Mouse (Mus musculus) lung, adult 2 months (tissue): ENCODE measurements around the gene Glra2.

Experiments
- CTCF ChIP-seq: fragments of 200-500 bp; IDR thresholded peaks from 2 replicates; pipeline ENCODE4 v1.5.1; 2011; ENCODE audit warnings: mild to moderate bottlenecking, low read length, control low read depth; ENCODE audit not compliant: insufficient read depth
- POLR2A ChIP-seq: fragments of 200-500 bp; IDR thresholded peaks from 2 replicates; pipeline ENCODE4 v1.6.1; 2011; ENCODE audit warnings: low read depth, mild to moderate bottlenecking, control low read depth, low read length, borderline replicate concordance; ENCODE audit errors: extremely low read depth

- no peak for TF ChIP-seq CTCF
- TF ChIP-seq POLR2A = no peak
These were observed 223.0 kb downstream of the Glra2 start for GRCm38 (mm10) chrX:165104171-165104570.
